ENCODE assay signal across 9 mouse cellular contexts in the genomic region with DNA sequence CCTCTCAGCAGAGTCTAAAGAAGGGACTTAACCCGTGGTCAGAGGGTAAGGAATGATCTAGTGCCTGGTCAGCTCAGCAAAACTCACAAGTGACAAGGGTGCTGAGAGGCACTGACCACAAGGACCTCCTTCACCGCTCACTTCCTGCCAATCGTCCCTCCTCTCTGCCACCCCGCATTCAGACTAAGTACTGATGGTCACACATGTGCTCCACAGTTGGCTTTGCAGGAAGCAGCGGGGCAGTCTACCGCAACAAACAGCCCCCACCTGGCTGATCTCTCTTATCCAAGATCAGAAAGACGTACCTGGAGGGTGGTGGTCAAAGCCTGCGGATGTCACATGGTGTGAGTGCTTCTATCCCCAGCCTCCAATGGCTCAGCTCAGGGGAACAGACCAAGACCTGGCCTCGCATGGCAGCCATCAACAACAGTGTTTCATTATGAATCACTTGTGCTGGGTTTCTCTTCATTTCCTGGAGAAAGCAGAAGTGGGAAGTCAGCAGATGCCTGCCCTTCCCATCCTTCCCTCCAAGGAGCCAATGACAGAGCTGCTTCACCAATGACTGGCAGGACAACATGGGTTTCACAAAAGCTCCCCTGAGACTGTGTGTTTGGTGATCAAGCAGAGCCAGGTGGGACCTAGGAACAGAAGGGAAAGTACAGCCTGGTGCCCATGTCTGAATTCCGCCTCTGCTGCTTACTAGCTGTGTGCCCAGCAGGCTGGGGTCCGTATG. TPM values are rescaled to one million over a fixed set of nuclear protein-coding genes. Genes with fewer than 3 reads are reported as not detected.
DNase-seq lines count a peak whose midpoint lies in the region; ATAC-seq and TF ChIP-seq lines count a peak whose summit lies in the region.
"Had no signal": no experiment of that assay in that cellular context is flagged by ENCODE, and none has a peak within 500 bp of the region (broad histone marks: within the 10 kb centered on the region; RNA-seq: fewer than 3 reads in every experiment).

A gene (minus strand): TSS at position 441 of the 733 bp plus-strand sequence.

- H3K4me1 ChIP-seq in erythroblast, embryonic 14.5 days (ENCODE audit: control insufficient read depth): no peaks in the 10 kb centered on the region
- peaks cover 0 to 13% of the 10 kb centered on the region in 2 experiments; a peak in 3 of 4 replicates for H3K4me1 ChIP-seq in MEL (ENCODE audit: control insufficient read depth in 1 of 2, insufficient read depth in 2 of 2, low read length in 2 of 2)
- no peaks in the 10 kb centered on the region for H3K4me1 ChIP-seq in liver, embryonic 13.5 days (replicated peaks)
- H3K4me1 ChIP-seq: embryonic facial prominence, embryonic 12.5 days had no signal

- H3K36me3 ChIP-seq in erythroblast, embryonic 14.5 days (ENCODE audit: control insufficient read depth): no peaks in the 10 kb centered on the region
- peaks cover 0 to 2% of the 10 kb centered on the region in 2 experiments; a peak in 2 of 4 replicates for H3K36me3 ChIP-seq in MEL (ENCODE audit: control insufficient read depth in 1 of 2, insufficient read depth in 2 of 2, low read length in 2 of 2)
- no peaks in the 10 kb centered on the region for H3K36me3 ChIP-seq in liver, embryonic 13.5 days
- H3K36me3 ChIP-seq: embryonic facial prominence, embryonic 12.5 days had no signal

- no peak for TF ChIP-seq EP300 in MEL (IDR thresholded peaks at IDR 0.05; ENCODE audit: low read depth in 1 of 2, low read length in 2 of 2)

- peak within 1 kb of the TSS; percentile 4 for H3K4me3 ChIP-seq in erythroblast, embryonic 14.5 days (replicated peaks)
- peak within 1 kb of the TSS; percentile 91 to 93 for H3K4me3 ChIP-seq in MEL (ENCODE audit: control insufficient read depth in 1 of 2, insufficient read depth in 1 of 2, low read depth in 2 of 2, low read length in 2 of 2)
- H3K4me3 ChIP-seq in liver, embryonic 13.5 days (replicated peaks): peak within 1 kb of the TSS; percentile 36
- H3K4me3 ChIP-seq: embryonic facial prominence, embryonic 12.5 days had no signal

- no peak for TF ChIP-seq CTCF in MEL (IDR thresholded peaks at IDR 0.05 in 2 of 3, conservative IDR thresholded peaks at IDR 0.05 in 1 of 3; ENCODE audit: control insufficient read depth in 1 of 3, insufficient read depth in 1 of 3, low read depth in 2 of 3, low read length in 3 of 3, poor library complexity in 1 of 3, severe bottlenecking in 1 of 3)

- H3K27ac ChIP-seq in MEL (ENCODE audit: control insufficient read depth, low read depth, low read length): peak within 1 kb of the TSS; percentile 72
- H3K27ac ChIP-seq in liver, embryonic 13.5 days: no peak within 1 kb of the TSS
- H3K27ac ChIP-seq: embryonic facial prominence, embryonic 12.5 days had no signal

- WGBS in liver, embryonic 13.5 days (ENCODE audit: insufficient replicate concordance): 24% methylated on average over 11 of the region's 11 CpGs

- H3K9ac ChIP-seq in MEL (ENCODE audit: control insufficient read depth, low read depth, low read length, poor library complexity, severe bottlenecking): peak within 1 kb of the TSS; percentile 86
- no peak within 1 kb of the TSS for H3K9ac ChIP-seq in liver, embryonic 13.5 days
- H3K9ac ChIP-seq: embryonic facial prominence, embryonic 12.5 days had no signal

- peak; percentile 92 for DNase-seq in MEL (ENCODE audit: low read depth, low spot score)
- peak; percentile 7 for DNase-seq in liver, embryonic 13.5 days
- no peak for DNase-seq in embryo, embryonic 10 days (ENCODE audit: low spot score)
- DNase-seq in right cerebral cortex, postnatal 36 days (ENCODE audit: low spot score in 2 of 2): no peak
- DNase-seq in left cerebral cortex, postnatal 4 days: no peak

- peak; percentile 63 to 87; a peak in 3 of 4 replicates for TF ChIP-seq POLR2A in MEL (IDR thresholded peaks at IDR 0.05; ENCODE audit: control insufficient read depth in 1 of 2, insufficient read depth in 1 of 2, low read depth in 1 of 2, low read length in 2 of 2, poor library complexity in 1 of 2)

- no peaks in the 10 kb centered on the region for H3K27me3 ChIP-seq in erythroblast, embryonic 14.5 days (ENCODE audit: control insufficient read depth)
- H3K27me3 ChIP-seq in MEL (ENCODE audit: control insufficient read depth in 1 of 2, insufficient read depth in 2 of 2, low read length in 2 of 2): no peaks in the 10 kb centered on the region
- H3K27me3 ChIP-seq in liver, embryonic 13.5 days: no peaks in the 10 kb centered on the region
- H3K27me3 ChIP-seq: embryonic facial prominence, embryonic 12.5 days had no signal

- intact Hi-C loops in left cerebral cortex, postnatal 4 days (cut with DNase I): no loop called here

- H3K4me2 ChIP-seq in liver, embryonic 13.5 days: peak within 1 kb of the TSS; percentile 45
- H3K4me2 ChIP-seq: embryonic facial prominence, embryonic 12.5 days had no signal

- ATAC-seq in erythroblast, adult 5-6 weeks (replicated peaks; ENCODE audit: low FRiP score, poor library complexity, severe bottlenecking): no peak
- no peak for ATAC-seq in liver, embryonic 13.5 days (ENCODE audit: low read depth)
- ATAC-seq in monocyte, adult 5-6 weeks (replicated peaks; ENCODE audit: insufficient number of reproducible peaks, low FRiP score, low TSS enrichment, poor library complexity, severe bottlenecking): peak; percentile 95

- TF ChIP-seq RAD21 in MEL (IDR thresholded peaks at IDR 0.05; ENCODE audit: low read depth, low read length): no peak

- peaks cover 9% of the 10 kb centered on the region for H3K79me2 ChIP-seq in MEL (ENCODE audit: control insufficient read depth, insufficient read depth, low read length, poor library complexity)

- peaks cover 2% of the 10 kb centered on the region; the same call in 1 of the 2 replicates for H3K9me3 ChIP-seq in erythroblast, embryonic 14.5 days (ENCODE audit: control insufficient read depth, low read length)
- no peaks in the 10 kb centered on the region for H3K9me3 ChIP-seq in MEL (replicated peaks; ENCODE audit: insufficient read depth, low read length)
- H3K9me3 ChIP-seq in liver, embryonic 13.5 days (replicated peaks): no peaks in the 10 kb centered on the region
- H3K9me3 ChIP-seq: embryonic facial prominence, embryonic 12.5 days had no signal

TF ChIP-seq in MEL, 35 proteins besides CTCF, POLR2A, EP300 and RAD21:
- TF ChIP-seq MXI1 (IDR thresholded peaks at IDR 0.05; ENCODE audit: low read depth, low read length) (peak; percentile 34; the same call in 1 of the 2 replicates), MEF2A (IDR thresholded peaks at IDR 0.05; ENCODE audit: extremely low read depth, insufficient replicate concordance, low read depth, low read length, poor library complexity, severe bottlenecking) (no peak), ELF1 (IDR thresholded peaks at IDR 0.05; ENCODE audit: low read depth, low read length) (peak; percentile 82; the same call in 1 of the 2 replicates), MYC (IDR thresholded peaks at IDR 0.05; ENCODE audit: low read depth, low read length) (peak; percentile 58), TBP (IDR thresholded peaks at IDR 0.05; ENCODE audit: low read depth, low read length) (peak; percentile 92), JUND (IDR thresholded peaks at IDR 0.05; ENCODE audit: low read depth, low read length) (no peak), HCFC1 (IDR thresholded peaks at IDR 0.05; ENCODE audit: low read depth, low read length) (peak; percentile 67), POLR2AphosphoS2 (IDR thresholded peaks at IDR 0.05; ENCODE audit: low read length) (peak; percentile 62; the same call in 1 of the 2 replicates), NELFE (IDR thresholded peaks at IDR 0.05; ENCODE audit: low read depth, low read length) (peak; percentile 74), POLR2AphosphoS5 (IDR thresholded peaks at IDR 0.05; ENCODE audit: borderline replicate concordance, low read depth, low read length) (0 out of 2 replicates have a peak, but pooled peaks have one; percentile 71), MAZ (IDR thresholded peaks at IDR 0.05; ENCODE audit: low read depth, low read length) (no peak), SIN3A (IDR thresholded peaks at IDR 0.05; ENCODE audit: low read length) (peak; percentile 78)

RNA-seq across cellular contexts. Expression of the gene that starts here (rescaled TPM):
- 0.02 and 0.04 TPM in 2 replicates for polyA plus RNA-seq in erythroblast, embryonic 14.5 days (2012)
- total RNA-seq in erythroblast, adult 5-6 weeks (2015; ENCODE audit: low replicate concordance): 6.7 and 13.6 TPM in 2 replicates
- 5.9 and 8.2 TPM in 2 replicates for total RNA-seq in erythroblast, adult 5-6 weeks (2017; ENCODE audit: low replicate concordance)
- 25.0 and 27.0 TPM in 2 replicates for total RNA-seq in MEL (2012; rRNA removed)
- polyA plus RNA-seq in MEL (2012; ENCODE audit: insufficient read depth in 1 of 2, insufficient read length in 2 of 2, low read depth in 1 of 2, low replicate concordance in 2 of 2, missing spikeins in 1 of 2): 10 to 100 TPM; 30.9 to 34.8 TPM
- 0.87 and 0.88 TPM in 2 replicates for polyA plus RNA-seq in liver, embryonic 13.5 days (2015; fragmentation: Nextera tagmentation; extraction: Ambion mirVana)
- 61.0 to 91.5 TPM (median 84.2 TPM) in 3 replicates for total RNA-seq in monocyte, adult 5-6 weeks (2017)
- 1 to 10 TPM; 1.2 to 2.7 TPM for total RNA-seq in left cerebral cortex, postnatal 4 days (2021)

Comparison
In these comparisons a context has a peak if more than half of its experiments do, and no peak if none do; other contexts are left out.
1. RNA of the gene that starts here (polyA plus RNA-seq): 30.9 to 34.8 TPM in MEL; 0.87 to 0.88 TPM in liver, embryonic 13.5 days and 0.02 to 0.04 TPM in erythroblast, embryonic 14.5 days; every median in the first group is over 10 times any median in the second.
2. Peak in DNase-seq, H3K4me3 ChIP-seq and H3K4me2 ChIP-seq in liver, embryonic 13.5 days; RNA of the gene not detected or under 1 TPM.
3. H3K4me3 ChIP-seq: peak in every context shown above with its lines; median percentile 92 in MEL; 36 in liver, embryonic 13.5 days; 4 in erythroblast, embryonic 14.5 days.